8 mouse cellular contexts compared by ENCODE assay signal in the genomic region with DNA sequence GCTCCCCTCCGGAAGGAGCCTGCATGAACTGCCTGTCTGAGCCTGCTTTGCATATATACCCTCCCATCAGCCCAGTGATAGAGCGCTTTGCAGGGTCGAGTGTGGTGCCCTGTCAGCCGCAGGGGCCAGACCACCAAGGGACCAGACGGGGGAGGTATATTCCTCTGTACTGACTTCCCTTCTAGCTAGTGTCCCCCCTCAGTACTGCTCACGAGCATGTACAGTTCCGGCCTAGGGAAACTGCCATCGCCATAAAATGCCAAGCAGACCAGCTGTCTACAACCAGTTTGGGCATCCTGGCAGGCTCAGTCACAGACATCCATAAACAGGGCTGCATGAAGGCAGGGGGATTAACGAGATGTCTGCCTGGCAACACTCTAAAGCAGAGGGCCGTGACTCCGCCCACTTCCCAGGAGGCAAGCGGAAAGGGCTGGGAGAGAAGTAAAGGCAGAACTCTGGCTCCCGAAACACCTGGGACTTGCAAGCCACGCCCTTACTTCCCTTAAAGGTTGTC.
DNase-seq lines count a peak whose midpoint lies in the region; ATAC-seq and TF ChIP-seq lines count a peak whose summit lies in the region.

No protein-coding gene starts in this region.

- peak overlapping the region; percentile 22 for H3K4me3 ChIP-seq in lung, embryonic 15.5 days
- no peak overlapping the region for H3K4me3 ChIP-seq in lung, adult 2 months (replicated peaks; ENCODE audit: extremely low read depth, low read depth, low read length)
- H3K4me3 ChIP-seq in hindbrain, postnatal 0 days (ENCODE audit: low read length) = 0 out of 2 replicates have a peak overlapping the region, but pooled peaks have one; percentile 5

- peaks cover 11% of the 10 kb centered on the region; the same call in 1 of the 2 replicates for H3K4me1 ChIP-seq in lung, embryonic 15.5 days
- H3K4me1 ChIP-seq in lung, adult 2 months (ENCODE audit: control insufficient read depth, insufficient read depth, low read length) = no peaks in the 10 kb centered on the region
- peaks cover 9% of the 10 kb centered on the region; the same call in 1 of the 2 replicates for H3K4me1 ChIP-seq in hindbrain, postnatal 0 days (ENCODE audit: insufficient read depth, low read length)

- H3K27me3 ChIP-seq in lung, embryonic 15.5 days = no peaks in the 10 kb centered on the region
- no peaks in the 10 kb centered on the region for H3K27me3 ChIP-seq in hindbrain, postnatal 0 days (ENCODE audit: insufficient read depth, low read length)

- no peak overlapping the region for H3K27ac ChIP-seq in lung, embryonic 15.5 days
- no peak overlapping the region for H3K27ac ChIP-seq in hindbrain, postnatal 0 days

- intact Hi-C loops in gastrocnemius, postnatal 14 days (cut with DNase I; ENCODE audit: low total_unique reads) = no loop called here

- H3K36me3 ChIP-seq in lung, embryonic 15.5 days = no peaks in the 10 kb centered on the region
- H3K36me3 ChIP-seq in hindbrain, postnatal 0 days (ENCODE audit: insufficient read depth, low read length) = no peaks in the 10 kb centered on the region

- ATAC-seq in lung, embryonic 15.5 days (ENCODE audit: borderline replicate concordance, extremely low read depth, low FRiP score, low TSS enrichment) = peak; percentile 43; the same call in 1 of the 2 replicates
- ATAC-seq in hindbrain, postnatal 0 days = peak; percentile 84

- 3% methylated on average over 14 of the region's 14 CpGs for WGBS in lung, embryonic 15.5 days
- 5% methylated on average over 14 of the region's 14 CpGs for WGBS in lung, adult 2 months
- 2% methylated on average over 14 of the region's 14 CpGs for WGBS in hindbrain, postnatal 0 days

- H3K4me2 ChIP-seq in lung, embryonic 15.5 days = peak overlapping the region; percentile 57
- H3K4me2 ChIP-seq in hindbrain, postnatal 0 days (ENCODE audit: low read depth, low read length) = peak overlapping the region; percentile 51

- TF ChIP-seq POLR2A in lung, adult 2 months (IDR thresholded peaks at IDR 0.05; ENCODE audit: borderline replicate concordance, extremely low read depth, low read depth, low read length) = no peak

- DNase-seq in adrenal gland, postnatal 10 days = peak; percentile 19
- no peak for DNase-seq in adrenal gland, adult 2 months
- no peak for DNase-seq in lung, adult 2 months
- peak; percentile 72 for DNase-seq in hindbrain, postnatal 0 days (ENCODE audit: low spot score)
- DNase-seq in neural tube, embryonic 10.5 days (ENCODE audit: extremely low spot score, low spot score) = peak; percentile 42
- DNase-seq in adrenal gland, adult 18-20 months (ENCODE audit: low spot score in 2 of 2) = no peak
- no peak for DNase-seq in gastrocnemius, postnatal 14 days

- H3K9me3 ChIP-seq in lung, embryonic 15.5 days = no peaks in the 10 kb centered on the region
- H3K9me3 ChIP-seq in hindbrain, postnatal 0 days (ENCODE audit: low read length) = no peaks in the 10 kb centered on the region

- no peak for TF ChIP-seq CTCF in lung, adult 2 months (IDR thresholded peaks at IDR 0.05; ENCODE audit: insufficient read depth, low read length)
- no peak for TF ChIP-seq CTCF in hindbrain, postnatal 0 days (IDR thresholded peaks at IDR 0.05; ENCODE audit: low read depth)

- H3K9ac ChIP-seq in lung, embryonic 15.5 days = 0 out of 2 replicates have a peak overlapping the region, but pooled peaks have one; percentile 18
- H3K9ac ChIP-seq in hindbrain, postnatal 0 days (replicated peaks; ENCODE audit: low read length) = peak overlapping the region; percentile 37

Comparison
In these comparisons a context has a peak if more than half of its experiments do, and no peak if none do; other contexts are left out.
1. DNase-seq: peak in adrenal gland, postnatal 10 days (single experiment), hindbrain, postnatal 0 days (single experiment) and neural tube, embryonic 10.5 days (single experiment); none in adrenal gland, adult 2 months (single experiment), lung, adult 2 months (single experiment), adrenal gland, adult 18-20 months (0 of 2) and gastrocnemius, postnatal 14 days (single experiment).